Mouse (Mus musculus) urinary bladder, postnatal 14 days (tissue): ENCODE measurements around the gene Runx2.

Experiments used
- DNase-seq: peaks from one replicate; pipeline ENCODE4 v3.0.0; 2021; ENCODE audit warnings: low spot score

Runx2 gene

GRCm38 (mm10) chr17:44814508-44815175, at the start of gene Runx2:
TSS of gene Runx2 (minus strand) at chr17:44814797.
- DNase-seq: no peak

GRCm38 (mm10) chr17:44863165-44863564, 48.6 kb upstream of the Runx2 start:
- DNase-seq: no peak

- no peak for DNase-seq
These were observed 27.6 kb upstream of the Runx2 start for GRCm38 (mm10) chr17:44842184-44842583.

- no peak for DNase-seq
These were observed 16.6 kb upstream of the Runx2 start for GRCm38 (mm10) chr17:44831201-44831600.

GRCm38 (mm10) chr17:44829587-44829986, 15.0 kb upstream of the Runx2 start:
- DNase-seq: no peak

GRCm38 (mm10) chr17:44827964-44828363, 13.4 kb upstream of the Runx2 start:
- DNase-seq: no peak

GRCm38 (mm10) chr17:44827124-44827523, 12.5 kb upstream of the Runx2 start:
- DNase-seq: no peak

GRCm38 (mm10) chr17:44821940-44822339, 7.3 kb upstream of the Runx2 start:
- DNase-seq: no peak

- DNase-seq: no peak
These were observed 5.2 kb upstream of the Runx2 start for GRCm38 (mm10) chr17:44819816-44820215.

GRCm38 (mm10) chr17:44818825-44819224, 4.2 kb upstream of the Runx2 start:
- DNase-seq: no peak

- no peak for DNase-seq
These were observed 7.6 kb downstream of the Runx2 start for GRCm38 (mm10) chr17:44807031-44807430.

GRCm38 (mm10) chr17:44797331-44797730, 17.3 kb downstream of the Runx2 start:
- no peak for DNase-seq

- no peak for DNase-seq
These were observed 22.2 kb downstream of the Runx2 start for GRCm38 (mm10) chr17:44792218-44792917.

GRCm38 (mm10) chr17:44788982-44789747, 25.4 kb downstream of the Runx2 start:
- DNase-seq: no peak

GRCm38 (mm10) chr17:44783143-44783542, 31.5 kb downstream of the Runx2 start:
- no peak for DNase-seq

GRCm38 (mm10) chr17:44782366-44782765, 32.2 kb downstream of the Runx2 start:
- DNase-seq: no peak

GRCm38 (mm10) chr17:44780353-44780752, 34.2 kb downstream of the Runx2 start:
- no peak for DNase-seq

- no peak for DNase-seq
These were observed 36.5 kb downstream of the Runx2 start for GRCm38 (mm10) chr17:44778141-44778540.

- peak; percentile 65 for DNase-seq
These were observed 37.2 kb downstream of the Runx2 start for GRCm38 (mm10) chr17:44777337-44777804.

- DNase-seq: peak; percentile 96
These were observed 37.8 kb downstream of the Runx2 start, which contains the start of gene Supt3 for GRCm38 (mm10) chr17:44776738-44777270. TSS of gene Supt3 (plus strand) at chr17:44777152.

- no peak for DNase-seq
These were observed 42.0 kb downstream of the Runx2 start for GRCm38 (mm10) chr17:44772576-44772975.

GRCm38 (mm10) chr17:44770871-44771270, 43.7 kb downstream of the Runx2 start:
- DNase-seq: no peak
